In the genomic region with DNA sequence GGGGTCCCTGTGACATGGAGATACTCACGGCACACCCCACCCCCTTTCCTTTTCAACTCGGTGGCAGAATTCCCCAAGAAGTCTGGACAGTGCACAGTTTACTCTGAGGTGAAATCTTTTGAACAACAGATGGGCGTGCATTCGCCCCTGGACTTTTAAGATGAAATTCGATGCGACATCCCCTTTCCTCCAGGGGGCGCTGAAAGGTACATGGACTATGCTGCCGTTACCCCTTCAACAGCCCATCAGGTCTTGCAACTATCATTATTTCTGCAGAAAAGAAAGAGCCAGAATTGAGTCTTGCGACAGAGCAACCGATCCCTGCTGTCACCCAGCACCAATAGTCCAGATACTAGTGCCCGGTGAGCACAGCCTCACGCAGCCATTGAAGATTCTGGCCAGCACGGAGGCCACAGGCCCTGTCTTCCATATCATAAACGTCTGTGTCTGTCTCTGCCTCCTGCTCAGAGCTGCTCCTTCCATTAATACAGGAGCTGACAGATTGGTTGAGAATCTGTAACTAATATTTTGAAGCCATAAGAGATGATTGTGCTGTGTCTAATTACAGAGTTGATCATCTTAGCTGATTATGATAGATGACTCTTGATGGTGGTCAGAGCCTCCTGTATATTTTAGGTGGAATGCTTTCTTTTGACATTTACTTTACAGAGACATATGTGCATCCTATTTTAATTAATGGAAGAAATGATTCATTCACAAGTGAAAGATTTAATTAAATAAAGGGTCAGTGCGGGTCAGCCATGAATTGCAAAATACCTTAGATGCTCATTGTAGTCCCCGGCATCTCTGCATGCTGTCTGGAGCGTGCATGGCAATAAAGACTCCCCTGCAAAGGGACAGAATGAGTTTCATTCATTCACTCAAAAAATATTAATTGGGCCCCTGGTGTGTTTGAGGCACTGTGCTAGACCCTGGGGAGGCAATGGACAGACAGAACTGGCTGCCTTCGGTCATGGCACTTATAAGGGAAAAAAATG, we compare ENCODE assay signal across 8 mouse cellular contexts.
DNase-seq lines count a peak whose midpoint lies in the region; ATAC-seq and TF ChIP-seq lines count a peak whose summit lies in the region.

No protein-coding gene starts in this region.

- DNase-seq in forebrain, embryonic 10.5 days (ENCODE audit: extremely low spot score, low spot score): peak; percentile 42
- DNase-seq in spleen, adult 2 months (ENCODE audit: low read depth in 1 of 2, low spot score in 2 of 2): peak in 1 of 2 experiments; percentile 39
- no peak for DNase-seq in spleen, adult 12 weeks (ENCODE audit: low spot score)
- DNase-seq in kidney, adult 8-10 months: peak; percentile 9 to 45
- no peak for DNase-seq in ovary, postnatal 36 days (ENCODE audit: low spot score)

- TF ChIP-seq POLR2A in spleen, adult 2 months (IDR thresholded peaks at IDR 0.05; ENCODE audit: low read depth, low read length): no peak

- no peak overlapping the region for H3K4me2 ChIP-seq in forebrain, embryonic 15.5 days (replicated peaks)
- H3K4me2 ChIP-seq in midbrain, embryonic 13.5 days (replicated peaks): no peak overlapping the region

- no peak overlapping the region for H3K27ac ChIP-seq in forebrain, embryonic 10.5 days
- H3K27ac ChIP-seq in forebrain, embryonic 15.5 days (replicated peaks): no peak overlapping the region
- no peak overlapping the region for H3K27ac ChIP-seq in spleen, adult 2 months (ENCODE audit: insufficient read depth, low read length)
- no peak overlapping the region for H3K27ac ChIP-seq in midbrain, embryonic 13.5 days

- H3K4me1 ChIP-seq in forebrain, embryonic 10.5 days: peaks cover 15% of the 10 kb centered on the region
- H3K4me1 ChIP-seq in forebrain, embryonic 15.5 days: no peaks in the 10 kb centered on the region
- no peaks in the 10 kb centered on the region for H3K4me1 ChIP-seq in spleen, adult 2 months (ENCODE audit: control insufficient read depth, insufficient read depth, insufficient read length)
- no peaks in the 10 kb centered on the region for H3K4me1 ChIP-seq in midbrain, embryonic 13.5 days (replicated peaks)

- no peaks in the 10 kb centered on the region for H3K27me3 ChIP-seq in forebrain, embryonic 10.5 days (ENCODE audit: poor library complexity, severe bottlenecking)
- H3K27me3 ChIP-seq in forebrain, embryonic 15.5 days: no peaks in the 10 kb centered on the region
- no peaks in the 10 kb centered on the region for H3K27me3 ChIP-seq in spleen, adult 2 months (ENCODE audit: control insufficient read depth, insufficient read depth, low read length)
- no peaks in the 10 kb centered on the region for H3K27me3 ChIP-seq in midbrain, embryonic 13.5 days

- peak; percentile 39; the same call in 1 of the 2 replicates for TF ChIP-seq CTCF in spleen, adult 2 months (IDR thresholded peaks at IDR 0.05; ENCODE audit: extremely low read depth, insufficient read depth, insufficient read length, insufficient replicate concordance)

- no peak overlapping the region for H3K4me3 ChIP-seq in forebrain, embryonic 10.5 days
- no peak overlapping the region for H3K4me3 ChIP-seq in forebrain, embryonic 15.5 days
- no peak overlapping the region for H3K4me3 ChIP-seq in spleen, adult 2 months (ENCODE audit: extremely low read depth, insufficient read depth, insufficient read length)
- H3K4me3 ChIP-seq in midbrain, embryonic 13.5 days (replicated peaks): no peak overlapping the region

- ATAC-seq in forebrain, embryonic 15.5 days (replicated peaks): no peak
- ATAC-seq in common myeloid progenitor, adult 5-6 weeks (replicated peaks; ENCODE audit: low read depth, poor library complexity, severe bottlenecking): peak; percentile 73
- ATAC-seq in midbrain, embryonic 13.5 days: peak; percentile 70

- no peak overlapping the region for H3K9ac ChIP-seq in forebrain, embryonic 15.5 days (replicated peaks)
- H3K9ac ChIP-seq in midbrain, embryonic 13.5 days (replicated peaks): no peak overlapping the region

- H3K9me3 ChIP-seq in forebrain, embryonic 10.5 days: no peaks in the 10 kb centered on the region
- H3K9me3 ChIP-seq in forebrain, embryonic 15.5 days: no peaks in the 10 kb centered on the region
- no peaks in the 10 kb centered on the region for H3K9me3 ChIP-seq in midbrain, embryonic 13.5 days

- 59% methylated on average over 18 of the region's 18 CpGs for WGBS in forebrain, embryonic 10.5 days
- WGBS in forebrain, embryonic 15.5 days: 49% methylated on average over 18 of the region's 18 CpGs
- WGBS in spleen, adult 2 months: 73% methylated on average over 18 of the region's 18 CpGs
- WGBS in midbrain, embryonic 13.5 days: 51% methylated on average over 18 of the region's 18 CpGs

- no peaks in the 10 kb centered on the region for H3K36me3 ChIP-seq in forebrain, embryonic 10.5 days (replicated peaks)
- no peaks in the 10 kb centered on the region for H3K36me3 ChIP-seq in forebrain, embryonic 15.5 days
- no peaks in the 10 kb centered on the region for H3K36me3 ChIP-seq in spleen, adult 2 months (ENCODE audit: control insufficient read depth, insufficient read depth, low read length)
- no peaks in the 10 kb centered on the region for H3K36me3 ChIP-seq in midbrain, embryonic 13.5 days

Comparison
In these comparisons a context has a peak if more than half of its experiments do, and no peak if none do; other contexts are left out.
1. DNase-seq: peak in forebrain, embryonic 10.5 days (single experiment) and kidney, adult 8-10 months (2 of 2); none in spleen, adult 12 weeks (single experiment) and ovary, postnatal 36 days (single experiment).